Mouse (Mus musculus): ENCODE results near the gene Tmem86b. TPM values are rescaled to one million over a fixed set of nuclear protein-coding genes. Genes with fewer than 3 reads are reported as not detected.
"Not testable (repeated sequence)": the region's sequence is repeated elsewhere in the genome, so short reads cannot be mapped to it uniquely, and the experiment has no call there.

Tmem86b gene
- total RNA-seq, 2 experiments from 2014 or later = 4.6 to 5.2 TPM

DNA sequence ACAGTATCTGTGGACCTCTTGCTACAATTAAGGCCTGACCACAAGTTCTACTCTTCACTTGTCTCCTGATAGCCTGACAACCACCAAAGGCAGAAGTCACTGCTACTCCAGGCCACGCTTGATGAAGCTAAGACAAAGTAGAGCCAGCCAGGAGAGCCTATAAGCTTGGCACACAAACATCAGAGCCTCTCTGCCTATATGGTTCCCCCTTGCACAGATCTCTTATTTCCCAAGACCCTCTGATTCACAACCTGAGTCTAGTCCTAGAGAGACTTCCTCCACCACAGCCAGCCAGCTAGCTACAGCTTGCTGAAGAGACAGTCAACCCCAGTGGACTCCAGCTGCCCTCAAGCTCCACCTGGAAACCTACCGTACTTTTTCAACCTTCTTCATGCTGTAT lies 16.8 kb upstream of the Tmem86b start:
- no peak for DNase-seq

DNA sequence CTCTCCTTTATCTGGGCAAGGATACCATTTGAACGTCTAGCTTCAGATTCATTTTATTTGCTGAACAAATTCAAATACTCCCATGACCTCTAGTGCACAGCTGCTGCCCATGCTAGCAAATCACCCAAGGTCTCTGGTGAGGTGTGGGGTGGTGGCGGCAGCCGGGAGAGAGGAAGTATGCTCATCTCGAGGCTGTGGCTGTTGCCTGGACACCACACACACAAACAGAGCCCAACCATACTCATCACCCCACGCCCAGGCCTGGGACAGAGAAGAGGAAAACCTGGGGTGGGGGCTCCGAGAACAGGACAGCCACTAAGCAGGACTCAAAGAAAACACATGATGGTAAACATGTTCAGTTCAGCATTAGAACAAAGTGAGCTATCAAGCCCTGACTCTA lies 16.1 kb upstream of the Tmem86b start:
- DNase-seq = no peak

DNA sequence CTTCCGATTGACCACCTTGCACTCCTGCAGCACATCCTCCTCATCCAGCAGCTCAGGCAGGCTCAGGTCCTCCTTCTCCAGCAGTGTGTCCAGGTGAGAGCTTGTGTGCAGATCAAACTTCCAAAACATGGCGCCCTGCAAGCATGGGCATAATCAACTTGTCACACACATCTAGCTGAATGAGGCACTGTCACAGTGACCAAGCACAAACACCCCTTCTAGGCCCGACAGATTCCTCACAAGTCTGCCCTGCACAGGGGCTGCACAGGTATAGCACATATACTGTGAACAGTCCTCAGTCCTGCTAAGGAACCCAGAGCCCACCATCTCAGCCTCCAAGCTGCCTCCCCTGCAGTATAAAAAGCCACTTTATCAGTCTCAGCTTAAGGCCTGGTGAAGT lies 15.6 kb upstream of the Tmem86b start:
- no peak for DNase-seq

DNA sequence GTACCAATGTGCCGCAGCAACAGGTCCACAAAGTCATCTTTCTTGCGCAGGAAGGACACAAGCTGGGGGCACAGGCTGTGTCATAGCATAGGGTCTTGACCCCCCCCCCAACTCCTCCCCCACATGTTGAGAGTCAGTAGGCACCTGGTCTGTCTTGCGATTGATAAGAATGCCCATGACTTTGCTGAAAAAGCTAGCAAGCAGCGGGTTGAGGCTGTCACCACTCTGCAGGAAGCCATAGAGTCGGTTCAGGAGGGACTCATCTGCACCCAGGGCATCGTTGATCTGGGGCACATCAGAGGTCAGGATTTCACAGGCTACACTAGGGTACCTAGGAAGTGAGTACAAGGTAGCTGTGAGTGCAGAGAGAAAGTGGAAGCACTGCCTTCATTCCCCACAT lies 12.0 kb upstream of the Tmem86b start:
- no peak for DNase-seq

DNA sequence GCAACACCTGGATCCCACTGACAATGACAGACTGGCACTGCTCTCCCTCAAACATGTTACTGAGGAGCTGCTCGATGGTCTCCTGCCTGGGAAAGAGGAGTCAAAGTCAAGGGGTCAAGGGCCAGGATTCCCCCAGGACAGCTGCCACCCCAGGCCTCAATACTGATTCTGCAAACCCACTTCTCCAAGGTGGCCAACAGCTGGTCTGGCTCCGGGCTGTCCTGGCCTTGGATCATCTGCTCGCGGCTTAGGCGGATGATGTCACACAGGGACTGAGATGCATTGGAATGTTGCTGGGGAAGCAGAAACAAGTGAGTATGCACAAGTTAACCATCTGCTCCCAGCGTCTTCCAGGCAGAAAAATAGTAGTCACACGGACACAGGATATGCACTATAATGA lies 10.7 kb upstream of the Tmem86b start:
- no peak for DNase-seq

DNA sequence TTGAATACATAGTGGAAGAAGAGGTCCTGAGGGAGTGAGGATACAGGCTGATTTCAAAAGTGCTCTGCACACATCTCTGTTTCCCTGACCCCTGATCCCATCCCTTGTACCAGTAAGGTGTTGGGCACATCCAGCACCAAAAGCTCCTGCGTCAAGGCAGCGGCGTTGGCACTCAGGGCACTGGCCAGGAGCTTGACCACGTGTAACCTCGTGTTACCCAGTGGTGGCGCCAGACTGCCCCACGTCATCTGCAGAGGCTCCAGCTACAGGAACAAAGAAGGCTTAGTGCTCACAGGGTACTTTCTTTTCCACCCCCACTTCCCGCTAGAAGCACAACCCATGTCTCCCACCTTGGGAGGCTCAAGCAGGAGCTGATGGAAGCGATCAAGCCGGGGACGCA lies 9.9 kb upstream of the Tmem86b start:
- no peak for DNase-seq

DNA sequence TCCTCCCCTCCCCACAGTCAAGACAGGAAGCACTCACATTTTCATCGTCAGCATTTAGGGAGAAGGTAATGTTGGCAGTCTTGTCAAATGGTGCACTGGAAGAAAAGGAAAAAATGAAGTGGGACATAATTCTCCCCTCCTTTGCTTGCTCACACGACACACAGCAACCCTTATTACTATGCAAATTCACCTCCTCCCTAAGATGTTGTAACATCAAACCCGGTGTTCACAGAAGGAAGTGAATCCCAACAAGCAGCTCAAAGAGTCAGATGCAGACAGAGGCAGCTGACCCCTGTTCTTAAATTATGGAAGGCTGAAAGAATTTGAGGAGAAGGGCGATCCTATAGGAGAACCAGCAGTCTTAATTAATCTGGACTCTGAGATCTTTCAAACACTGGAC lies 5.0 kb upstream of the Tmem86b start:
- DNase-seq = no peak

DNA sequence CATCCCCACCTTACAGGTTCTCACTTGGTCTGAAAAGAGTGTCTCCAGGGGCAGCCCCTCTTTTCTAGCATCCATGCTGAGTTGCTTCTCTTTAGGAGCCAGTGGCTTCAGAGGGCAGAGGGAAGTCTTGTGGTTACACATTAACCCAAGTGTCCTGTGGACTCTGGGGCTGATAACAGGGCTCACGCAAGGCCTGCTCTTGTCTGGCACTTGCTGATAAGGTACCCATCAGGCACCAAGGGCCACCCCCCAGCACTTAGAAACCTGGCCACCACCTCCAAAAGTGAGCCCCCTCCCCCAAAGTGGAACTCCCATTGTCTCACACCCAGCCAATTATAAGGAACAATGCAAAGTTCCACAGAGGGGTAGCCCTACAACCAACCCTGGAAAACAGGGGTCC lies 1.0 kb downstream of the Tmem86b start:
- DNase-seq = no peak

DNA sequence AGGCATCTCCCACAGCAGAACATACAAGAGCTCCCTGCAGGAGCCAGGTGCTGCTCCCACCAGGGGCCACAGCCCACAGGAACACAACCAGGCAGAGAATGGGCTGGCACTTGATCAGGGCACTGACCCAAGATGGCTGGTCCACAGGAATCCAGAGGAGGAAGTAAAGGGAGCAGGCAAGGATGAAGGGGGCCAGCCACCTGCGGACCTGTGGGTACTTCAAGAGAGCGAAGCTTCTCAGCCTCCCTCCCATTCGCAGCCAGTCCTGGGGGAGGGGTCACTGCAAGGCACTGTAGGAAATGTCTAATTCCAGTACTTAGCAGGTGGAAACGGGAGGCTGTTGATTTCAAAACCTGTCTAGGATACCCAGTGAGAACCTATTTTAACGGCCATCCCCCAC lies 1.6 kb downstream of the Tmem86b start:
- no peak for DNase-seq

DNA sequence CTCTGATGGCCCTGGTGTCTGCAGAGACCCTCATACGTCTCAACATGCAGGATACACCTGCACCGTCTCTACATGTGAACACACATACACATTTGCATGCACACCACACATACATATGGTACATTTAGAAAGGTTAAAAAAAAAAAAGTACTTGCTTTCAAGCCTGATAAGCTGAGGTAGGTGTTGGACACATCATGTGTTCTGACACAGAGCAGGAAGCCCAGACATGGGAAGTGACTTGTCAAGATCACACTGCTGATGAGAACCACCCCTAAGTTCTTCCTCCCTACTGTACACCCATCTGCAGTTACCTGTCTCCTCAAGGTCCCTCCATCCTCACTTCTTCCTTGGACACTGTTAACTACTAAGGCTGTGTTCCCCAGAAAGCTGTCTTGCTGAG lies 5.3 kb downstream of the Tmem86b start:
- no peak for DNase-seq

DNA sequence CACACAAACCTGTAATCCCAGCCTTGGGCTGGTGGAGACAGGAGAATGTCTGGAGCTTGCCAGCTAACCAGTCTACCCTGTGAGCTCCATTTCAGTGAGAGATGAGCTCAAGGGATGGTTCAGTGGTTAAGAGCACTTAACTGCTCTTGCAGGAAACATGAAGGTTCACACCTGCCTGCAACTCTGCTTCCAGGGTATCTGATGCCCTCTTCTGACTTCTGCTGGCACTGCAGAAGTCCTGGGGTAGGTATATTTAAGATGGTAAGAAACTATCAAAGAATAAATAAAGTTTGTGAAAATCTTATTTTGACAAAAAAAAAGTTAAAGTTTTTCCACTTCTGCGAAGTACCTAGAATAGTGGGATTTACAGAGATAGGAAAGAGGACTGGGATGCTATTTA lies 6.9 kb downstream of the Tmem86b start:
- no peak for DNase-seq

DNA sequence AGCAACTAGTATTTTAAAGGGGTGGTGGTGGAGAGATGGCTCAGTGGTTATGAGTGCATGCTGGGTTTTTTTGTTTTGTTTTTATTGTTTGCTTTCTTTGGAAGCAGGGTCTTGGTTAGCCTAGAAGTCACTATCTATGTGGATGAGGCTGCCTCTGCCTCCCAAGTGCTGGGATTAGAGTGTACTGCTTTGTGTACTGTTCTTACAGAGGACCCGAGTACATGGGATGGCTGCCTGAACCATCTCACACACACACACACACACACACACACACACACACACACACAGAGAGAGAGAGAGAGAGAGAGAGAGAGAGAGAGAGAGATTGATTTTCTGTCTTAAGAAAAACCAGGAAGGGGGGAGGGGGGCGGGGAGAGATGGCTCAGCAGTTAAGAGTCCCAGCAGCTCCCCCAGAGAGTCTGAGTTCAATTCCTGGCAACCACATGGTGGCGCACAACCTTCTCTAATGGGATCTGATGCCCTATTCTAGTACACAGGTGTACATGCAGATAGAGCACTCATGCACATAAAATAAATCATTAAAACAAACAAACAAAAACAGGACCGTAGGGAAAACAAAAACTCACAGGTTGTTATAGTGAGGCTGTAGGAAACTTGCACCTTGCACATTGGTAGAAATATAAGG lies 7.6 kb downstream of the Tmem86b start:
- DNase-seq = no peak

DNA sequence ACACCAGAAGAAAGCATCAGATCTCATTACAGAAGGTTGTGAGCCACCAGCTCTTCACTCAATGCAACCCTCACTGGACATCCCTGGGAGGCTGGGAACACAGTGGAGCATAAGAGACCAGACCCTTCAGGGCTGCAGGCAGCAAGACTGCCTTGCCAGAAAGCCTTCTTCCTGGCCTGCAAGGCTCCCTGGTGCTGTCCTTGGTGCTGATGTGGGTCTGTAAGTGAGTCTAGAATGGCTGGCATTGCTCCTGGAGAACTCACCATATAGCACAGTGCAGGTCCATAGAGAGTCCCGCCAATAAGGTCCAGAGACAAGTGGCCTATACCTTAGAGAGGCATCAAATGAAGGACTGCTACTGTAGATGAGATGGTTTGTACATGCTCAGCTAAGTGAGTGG lies 11.2 kb downstream of the Tmem86b start:
- peak; percentile 36 for DNase-seq

DNA sequence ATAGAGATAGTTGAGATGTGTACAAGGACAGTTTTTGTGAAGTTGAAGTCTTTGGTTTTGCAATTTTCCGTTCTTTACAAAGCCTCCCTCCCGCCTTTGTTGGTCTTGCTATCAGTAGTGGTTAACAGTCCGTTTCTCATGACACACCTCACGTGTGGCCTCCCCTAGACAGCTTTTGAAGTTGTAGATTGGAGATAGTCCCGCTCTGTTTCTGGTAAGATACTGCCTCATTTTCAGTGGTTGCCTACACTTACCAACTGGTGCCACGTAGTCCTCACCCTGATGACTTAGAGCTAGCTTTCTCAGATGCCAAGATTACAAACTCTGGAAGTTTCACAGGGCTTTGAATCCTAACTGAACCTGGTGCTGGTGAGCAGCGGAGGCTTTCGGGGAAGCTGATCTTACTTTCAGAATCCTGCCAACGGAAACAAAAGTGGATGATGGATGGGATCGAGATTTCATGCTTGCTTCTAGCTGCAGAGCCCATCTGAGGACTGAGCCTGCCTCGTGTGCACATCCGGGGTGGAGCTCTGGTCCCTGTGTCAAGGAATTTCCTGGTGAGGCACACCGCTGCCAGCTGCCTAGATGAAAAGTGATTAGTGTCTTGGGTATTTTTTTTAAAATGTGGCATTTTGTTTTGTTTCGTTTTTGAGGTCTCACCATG lies 17.4 kb downstream of the Tmem86b start:
- no peak for DNase-seq

DNA sequence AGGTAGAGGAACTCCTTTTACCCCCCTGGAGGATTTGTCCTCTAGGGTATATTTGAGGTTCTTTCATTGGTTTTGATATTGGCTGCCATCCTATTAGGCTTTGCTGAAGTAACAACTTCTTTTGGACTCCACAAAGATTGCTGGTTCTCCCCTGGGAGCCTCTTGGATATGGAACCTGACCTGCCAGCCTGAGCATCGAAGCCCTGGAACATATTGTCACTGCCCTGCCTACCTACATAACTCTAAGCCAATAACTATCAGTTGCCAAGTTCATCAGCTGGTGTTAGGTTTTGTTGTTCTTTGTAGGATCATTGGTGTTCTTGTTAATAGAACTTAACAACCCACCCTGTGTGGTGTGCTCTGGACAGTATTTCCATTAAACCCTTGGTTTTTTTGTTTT lies 18.3 kb downstream of the Tmem86b start:
- DNase-seq = no peak

DNA sequence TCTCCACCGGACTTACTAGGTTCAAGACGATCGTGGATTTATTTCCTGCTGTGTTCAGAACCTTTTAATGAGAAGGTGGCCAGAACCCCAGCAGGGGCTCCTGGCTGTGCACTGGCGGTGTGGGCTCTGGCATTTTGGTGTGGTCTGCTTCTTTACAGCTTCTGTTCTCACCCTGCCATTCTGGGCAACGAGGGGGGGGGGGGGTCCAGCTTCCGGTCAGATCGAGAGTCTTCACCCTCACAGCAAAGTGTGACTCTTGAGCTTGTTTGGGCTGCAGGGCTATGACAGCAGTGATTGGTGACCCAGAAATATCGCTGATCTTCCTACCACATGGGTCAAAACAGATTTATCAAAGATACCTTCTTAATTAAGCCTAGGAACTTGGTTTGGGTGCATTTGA lies 18.8 kb downstream of the Tmem86b start:
- DNase-seq = no peak

DNA sequence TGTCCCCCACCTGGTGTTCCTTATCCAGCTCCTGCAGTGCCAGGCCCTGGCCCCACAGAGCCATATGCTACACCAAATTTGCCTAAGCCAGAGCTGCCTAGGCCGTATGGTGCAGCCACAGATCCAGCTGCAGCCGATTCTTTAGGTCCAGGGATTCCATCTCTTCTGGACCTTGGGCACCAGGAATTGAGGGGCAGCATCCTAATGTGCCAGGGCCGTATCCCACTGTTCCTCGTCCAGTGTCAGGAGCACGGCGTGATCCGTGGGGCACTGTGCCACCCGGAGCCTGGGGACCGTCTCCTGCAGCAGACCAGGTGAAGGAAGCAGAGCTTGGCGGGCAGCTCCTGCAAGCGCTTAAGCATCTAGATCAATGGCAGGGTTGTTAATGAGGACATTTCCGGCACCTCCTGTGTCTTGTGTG lies 19.3 kb downstream of the Tmem86b start:
- no peak for DNase-seq

DNA sequence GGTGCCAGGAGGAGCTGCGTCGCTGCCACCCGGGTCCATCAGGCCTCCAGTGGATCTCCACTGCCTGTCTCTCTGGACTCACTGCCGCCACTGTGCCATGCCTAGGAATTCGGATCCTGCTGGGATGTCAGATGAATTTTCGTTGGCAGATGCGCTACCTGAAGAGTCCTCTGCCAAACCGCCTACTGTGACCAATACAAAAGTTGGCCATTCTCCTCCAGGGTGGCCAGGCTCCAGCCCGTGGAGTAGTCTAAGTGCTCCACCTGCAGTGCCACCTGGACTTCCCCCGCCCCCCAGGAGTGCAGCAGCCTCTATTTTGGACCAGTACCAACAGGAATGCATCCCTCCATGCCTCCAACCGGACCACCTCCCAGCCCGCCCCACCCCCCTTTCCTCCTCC lies 19.7 kb downstream of the Tmem86b start:
- no peak for DNase-seq

DNA sequence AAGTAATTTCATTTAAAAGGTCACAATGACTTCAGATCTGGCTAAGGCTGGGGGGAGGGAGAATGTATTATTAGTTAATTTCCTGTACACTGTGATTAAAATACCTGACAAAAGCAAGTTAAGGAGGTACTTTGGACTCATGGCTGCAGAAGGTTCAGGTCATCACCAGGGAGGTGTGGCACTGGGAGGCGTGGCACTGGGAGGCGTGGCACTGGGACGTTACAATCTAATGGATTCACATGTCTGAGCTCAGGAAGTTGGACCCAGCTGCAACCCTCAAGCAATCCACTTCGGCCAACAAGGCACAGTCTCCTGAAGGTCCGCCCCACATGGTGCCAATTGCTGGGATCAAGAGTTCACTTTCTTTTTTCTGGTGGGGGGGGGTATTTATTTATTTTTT lies 23.2 kb downstream of the Tmem86b start:
- no peak for DNase-seq

DNA sequence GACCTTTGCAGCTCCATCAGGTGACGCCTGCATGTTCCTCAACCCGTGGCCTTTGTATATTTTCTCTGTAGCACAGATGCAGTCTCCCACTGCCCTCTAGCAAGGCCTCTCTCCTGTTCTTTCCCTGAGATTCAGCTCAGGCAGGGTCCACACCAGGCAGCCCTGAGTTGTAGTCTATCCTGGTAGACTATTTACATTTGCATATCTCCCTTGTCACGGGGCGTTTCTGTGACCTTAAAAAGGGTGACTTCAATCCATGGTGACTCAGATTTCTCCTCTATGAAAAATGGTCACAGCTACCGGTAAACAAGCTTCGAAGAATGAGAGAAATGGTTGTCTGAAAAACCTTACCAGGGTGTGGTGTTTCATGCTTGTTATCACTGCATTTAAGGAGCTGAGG lies 27.3 kb downstream of the Tmem86b start, which contains the start of gene Ptprh:
Gene Ptprh, minus strand, starts transcription at position 169 of the 400 bp plus-strand sequence.
- no peak for DNase-seq

DNA sequence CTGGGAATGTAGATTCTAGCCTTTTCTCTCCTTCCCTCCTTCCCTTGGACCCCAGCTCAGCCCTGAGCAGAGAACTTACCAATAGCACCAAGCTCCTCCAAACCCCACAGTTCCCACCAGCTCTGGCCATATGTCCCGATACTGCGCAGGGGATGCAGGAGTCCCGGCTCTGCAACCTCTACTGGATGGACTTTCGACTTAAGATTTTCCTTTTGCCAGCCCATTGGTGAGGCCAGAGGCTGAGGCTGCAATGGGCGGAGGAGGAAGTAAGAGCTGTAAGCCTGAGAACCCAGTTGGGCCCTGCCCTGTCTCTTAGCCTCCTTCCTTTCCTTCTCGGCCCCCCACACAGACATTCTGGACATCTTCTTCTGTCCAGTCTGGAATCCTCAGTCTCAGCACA lies 28.3 kb downstream of the Tmem86b start:
- no peak for DNase-seq

DNA sequence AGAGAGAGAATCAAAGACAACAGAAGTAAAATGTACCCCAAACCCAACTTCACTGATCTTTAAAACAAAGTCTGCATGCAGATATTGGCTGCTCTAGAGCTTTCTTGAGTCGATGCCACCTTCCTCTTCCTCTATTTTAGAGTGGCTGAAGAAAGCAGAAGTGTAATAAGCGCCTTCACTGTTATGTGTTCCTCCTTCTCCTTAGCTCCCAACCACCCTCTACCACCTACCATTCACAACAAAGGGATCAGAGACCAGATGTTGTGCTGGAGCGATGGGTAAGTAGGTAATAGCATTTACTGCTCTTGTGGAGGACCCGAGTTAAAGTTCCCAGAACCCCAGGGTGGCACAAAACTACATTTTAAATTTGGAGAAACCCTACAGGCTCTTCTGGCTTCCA lies 34.2 kb downstream of the Tmem86b start:
- DNase-seq = not testable (repeated sequence)

DNA sequence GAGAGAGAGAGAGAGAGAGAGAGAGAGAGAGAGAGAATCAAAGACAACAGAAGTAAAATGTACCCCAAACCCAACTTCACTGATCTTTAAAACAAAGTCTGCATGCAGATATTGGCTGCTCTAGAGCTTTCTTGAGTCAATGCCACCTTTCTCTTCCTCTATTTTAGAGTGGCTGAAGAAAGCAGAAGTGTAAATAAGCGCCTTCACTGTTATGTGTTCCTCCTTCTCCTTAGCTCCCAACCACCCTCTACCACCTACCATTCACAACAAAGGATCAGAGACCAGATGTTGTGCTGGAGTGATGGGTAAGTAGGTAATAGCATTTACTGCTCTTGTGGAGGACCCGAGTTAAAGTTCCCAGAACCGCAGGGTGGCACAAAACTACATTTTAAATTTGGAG lies 49.7 kb downstream of the Tmem86b start:
- not testable (repeated sequence) for DNase-seq
